Mouse (Mus musculus) left cerebral cortex, adult 6 months (tissue): ENCODE results near the gene Kctd12b. TPM values are rescaled to one million over a fixed set of nuclear protein-coding genes. Genes with fewer than 3 reads are reported as not detected.

Experiments
- long read RNA-seq, 2 experiments: library from polyadenylated mRNA; unstranded; transcript quantifications; one replicate each; pipeline ENCODE4 v2.0.0; 2019 to 2020
- polyA plus RNA-seq: library from polyadenylated mRNA; unstranded; fragments of <200 nt; fragmentation: Nextera tagmentation; gene quantifications from 2 replicates; pipeline ENCODE4 v1.2.3, GENCODE M21; 2021

The Kctd12b gene
- polyA plus RNA-seq = 0.51 and 0.89 TPM in 2 replicates
- long read RNA-seq, experiment 1, full-length matches to known transcripts = 2 of 2 reads
- long read RNA-seq, experiment 1, partial matches to known transcripts = 0 of 2 reads
- long read RNA-seq, experiment 1, other reads (novel, unspliced or antisense) = 0 of 2 reads
- long read RNA-seq, experiment 2, full-length matches to known transcripts = 1 of 1 reads
- long read RNA-seq, experiment 2, partial matches to known transcripts = 0 of 1 reads
- long read RNA-seq, experiment 2, other reads (novel, unspliced or antisense) = 0 of 1 reads

GRCm38 (mm10) chrX:153695782-153696395, at the start of gene Kctd12b:
Kctd12b (minus strand) TSS chrX:153696391.

GRCm38 (mm10) chrX:153723110-153723916, 27.1 kb upstream of the Kctd12b start, which contains the start of gene Nbdy:
Nbdy (plus strand) TSS chrX:153723590.

Other genes starting within 250 kb of the Kctd12b start
- gene Ubqln2, start 198.2 kb downstream of the Kctd12b start, polyA plus RNA-seq = 15.8 and 41.7 TPM in 2 replicates
- gene Cypt3, start 137.8 kb downstream of the Kctd12b start, polyA plus RNA-seq = not detected in 2 replicates
- gene Nbdy, start 27.2 kb upstream of the Kctd12b start, polyA plus RNA-seq = 77.8 and 82.7 TPM in 2 replicates
- gene Spin2c, start 135.8 kb upstream of the Kctd12b start, polyA plus RNA-seq = 12.3 and 15.8 TPM in 2 replicates